Mouse (Mus musculus) CD4-positive, CD25-positive, alpha-beta regulatory T cell, adult 2 months (primary cell): ENCODE measurements around the gene Cldn14.

Source experiments
- DNase-seq: peaks from one replicate; pipeline ENCODE4 v3.0.0-alpha.2; 2012; ENCODE audit warnings: low read depth, low spot score

Cldn14 gene

GRCm38 (mm10) chr16:93947396-93947795 lies 61.2 kb downstream of the Cldn14 start:
- no peak for DNase-seq

- no peak for DNase-seq
Observed at GRCm38 (mm10) chr16:93944301-93944700, 64.3 kb downstream of the Cldn14 start.

GRCm38 (mm10) chr16:93942796-93943502 lies 65.7 kb downstream of the Cldn14 start:
- DNase-seq: peak; percentile 32

GRCm38 (mm10) chr16:93941781-93942567 lies 66.7 kb downstream of the Cldn14 start:
- DNase-seq: no peak

GRCm38 (mm10) chr16:93939961-93940360 lies 68.7 kb downstream of the Cldn14 start:
- no peak for DNase-seq

GRCm38 (mm10) chr16:93938400-93938846 lies 70.2 kb downstream of the Cldn14 start:
- DNase-seq: peak; percentile 82

GRCm38 (mm10) chr16:93935009-93935408 lies 73.6 kb downstream of the Cldn14 start:
- peak; percentile 67 for DNase-seq

- peak; percentile 23 for DNase-seq
Observed at GRCm38 (mm10) chr16:93934588-93934987, 74.0 kb downstream of the Cldn14 start.

- DNase-seq: no peak
Observed at GRCm38 (mm10) chr16:93932185-93933168, 76.2 kb downstream of the Cldn14 start.

GRCm38 (mm10) chr16:93929370-93930032 lies 79.1 kb downstream of the Cldn14 start:
- DNase-seq: no peak

- no peak for DNase-seq
Observed at GRCm38 (mm10) chr16:93925684-93926247, 82.9 kb downstream of the Cldn14 start.

- no peak for DNase-seq
Observed at GRCm38 (mm10) chr16:93923788-93924187, 84.8 kb downstream of the Cldn14 start.

- DNase-seq: no peak
Observed at GRCm38 (mm10) chr16:93922835-93923389, 85.7 kb downstream of the Cldn14 start.

GRCm38 (mm10) chr16:93920673-93921072 lies 88.0 kb downstream of the Cldn14 start:
- DNase-seq: no peak

GRCm38 (mm10) chr16:93919189-93919588 lies 89.4 kb downstream of the Cldn14 start:
- no peak for DNase-seq

GRCm38 (mm10) chr16:93918679-93919060 lies 90.0 kb downstream of the Cldn14 start:
- DNase-seq: no peak

- peak; percentile 92 for DNase-seq
Observed at GRCm38 (mm10) chr16:93917712-93918678, 90.6 kb downstream of the Cldn14 start.

GRCm38 (mm10) chr16:93915338-93915849 lies 93.2 kb downstream of the Cldn14 start:
- peak; percentile 80 for DNase-seq
